Mouse (Mus musculus) cerebellum, adult 2 months (tissue): ENCODE data around the gene 1700061G19Rik.

ENCODE experiments used
- CTCF ChIP-seq: fragments of 200-500 bp; IDR thresholded peaks from 2 replicates; pipeline ENCODE4 v1.5.1; 2011; ENCODE audit warnings: low read depth, mild to moderate bottlenecking, control low read depth, low read length, moderate library complexity, borderline replicate concordance; ENCODE audit not compliant: insufficient read depth
- POLR2A ChIP-seq: fragments of 200-500 bp; IDR thresholded peaks from 2 replicates; pipeline ENCODE4 v1.6.1; 2011; ENCODE audit warnings: low read length, control low read depth, borderline replicate concordance; ENCODE audit not compliant: insufficient read depth

- TF ChIP-seq CTCF, result no peak
- TF ChIP-seq POLR2A, result no peak
Observed at GRCm38 (mm10) chr17:56848785-56849184, 26.5 kb upstream of the 1700061G19Rik start.
